Mouse (Mus musculus): ENCODE measurements at regions not wholly inside any gene's neighbourhood (a gene's known extent, or its start where the extent isn't known, plus 50 kb on each side); places are given as distances from the start of the nearest gene placed in this dataset.

GRCm38 (mm10) chr16:29830101-29830500, 234.1 kb upstream of the Hes1 start:
- no peak for TF ChIP-seq CTCF (IDR thresholded peaks at IDR 0.05; ENCODE audit: control insufficient read depth, insufficient read depth, low read length)
- no peak for TF ChIP-seq POLR2A (IDR thresholded peaks at IDR 0.05; ENCODE audit: borderline replicate concordance, control insufficient read depth, low read depth, low read length)
